Comparison of ENCODE assay signal across 18 mouse cellular contexts in the genomic region with DNA sequence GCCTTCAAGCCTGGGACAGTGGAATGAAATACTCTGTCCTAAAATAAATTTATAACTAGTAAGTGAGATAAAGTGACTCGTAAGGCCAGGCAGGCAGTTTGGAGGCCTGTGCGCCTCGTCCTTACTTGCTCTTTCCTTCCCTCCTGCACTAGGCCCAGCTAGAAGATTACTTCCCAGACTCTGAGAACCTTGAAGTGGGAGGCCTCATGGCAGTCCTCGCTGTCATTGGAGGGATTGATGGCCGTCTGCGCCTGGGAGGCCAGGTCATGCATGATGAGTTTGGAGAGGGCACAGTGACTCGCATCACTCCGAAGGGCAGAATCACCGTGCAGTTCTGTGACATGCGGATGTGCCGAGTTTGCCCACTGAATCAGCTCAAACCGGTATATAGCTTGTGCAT.
DNase-seq lines count a peak whose midpoint lies in the region; ATAC-seq lines count a peak whose summit lies in the region.
"Had no signal": no experiment of that assay in that cellular context is flagged by ENCODE, and none has a peak within 500 bp of the region (broad histone marks: within the 10 kb centered on the region; RNA-seq: fewer than 3 reads in every experiment).

No protein-coding gene starts in this region.

- no peaks in the 10 kb centered on the region for H3K9me3 ChIP-seq in kidney, embryonic 16.5 days (ENCODE audit: low read length)
- H3K9me3 ChIP-seq in hindbrain, embryonic 13.5 days = no peaks in the 10 kb centered on the region
- H3K9me3 ChIP-seq: embryonic facial prominence, embryonic 12.5 days; forebrain, embryonic 15.5 days; heart, embryonic 13.5 days had no signal

- no peak for DNase-seq in kidney, postnatal 14 days
- DNase-seq in adrenal gland, adult 2 months = peak; percentile 73
- DNase-seq in adrenal gland, postnatal 10 days = peak; percentile 32
- DNase-seq in right cerebral cortex, adult 2 months (ENCODE audit: low spot score in 2 of 2) = no peak
- DNase-seq: cerebellum, adult 11-12 months; cerebellum, adult 9-10 months; cerebellum, postnatal 25 days; gastrocnemius, postnatal 36 days; heart, adult 11 months; heart, postnatal 36 days had no signal

- no peak overlapping the region for H3K4me2 ChIP-seq in kidney, embryonic 16.5 days (replicated peaks; ENCODE audit: low read depth, low read length)
- no peak overlapping the region for H3K4me2 ChIP-seq in hindbrain, embryonic 13.5 days
- H3K4me2 ChIP-seq: embryonic facial prominence, embryonic 12.5 days; forebrain, embryonic 15.5 days; heart, embryonic 13.5 days had no signal

- no peaks in the 10 kb centered on the region for H3K27me3 ChIP-seq in kidney, embryonic 16.5 days (ENCODE audit: insufficient read depth, low read length)
- H3K27me3 ChIP-seq in hindbrain, embryonic 13.5 days = no peaks in the 10 kb centered on the region
- H3K27me3 ChIP-seq: embryonic facial prominence, embryonic 12.5 days; forebrain, embryonic 15.5 days; heart, embryonic 13.5 days had no signal

- no peak overlapping the region for H3K9ac ChIP-seq in kidney, embryonic 16.5 days (replicated peaks; ENCODE audit: low read length)
- H3K9ac ChIP-seq in hindbrain, embryonic 13.5 days = no peak overlapping the region
- H3K9ac ChIP-seq: embryonic facial prominence, embryonic 12.5 days; forebrain, embryonic 15.5 days; heart, embryonic 13.5 days had no signal

- no peak overlapping the region for H3K4me3 ChIP-seq in kidney, embryonic 16.5 days (ENCODE audit: low read length)
- no peak overlapping the region for H3K4me3 ChIP-seq in hindbrain, embryonic 13.5 days
- H3K4me3 ChIP-seq: embryonic facial prominence, embryonic 12.5 days; forebrain, embryonic 15.5 days; heart, embryonic 13.5 days had no signal

- 64% methylated on average over 12 of the region's 12 CpGs for WGBS in kidney, embryonic 16.5 days
- 95% methylated on average over 12 of the region's 12 CpGs for WGBS in hindbrain, embryonic 13.5 days

- H3K36me3 ChIP-seq in kidney, embryonic 16.5 days (ENCODE audit: insufficient read depth, low read length) = peaks cover 54% of the 10 kb centered on the region
- H3K36me3 ChIP-seq in hindbrain, embryonic 13.5 days = peaks cover 86% of the 10 kb centered on the region

- no peaks in the 10 kb centered on the region for H3K4me1 ChIP-seq in kidney, embryonic 16.5 days (ENCODE audit: insufficient read depth, low read length)
- no peaks in the 10 kb centered on the region for H3K4me1 ChIP-seq in hindbrain, embryonic 13.5 days (replicated peaks)
- H3K4me1 ChIP-seq: embryonic facial prominence, embryonic 12.5 days; forebrain, embryonic 15.5 days; heart, embryonic 13.5 days had no signal

- H3K27ac ChIP-seq in kidney, embryonic 16.5 days (ENCODE audit: low read length) = no peak overlapping the region
- no peak overlapping the region for H3K27ac ChIP-seq in hindbrain, embryonic 13.5 days
- H3K27ac ChIP-seq: embryonic facial prominence, embryonic 12.5 days; forebrain, embryonic 15.5 days; heart, embryonic 13.5 days had no signal

- ATAC-seq in kidney, embryonic 16.5 days (ENCODE audit: low FRiP score, low TSS enrichment) = peak; percentile 57; the same call in 1 of the 2 replicates
- no peak for ATAC-seq in hindbrain, embryonic 13.5 days (ENCODE audit: low FRiP score)
- ATAC-seq: activated CD4-positive, CD25-positive, alpha-beta regulatory T cell, adult 4 months; forebrain, embryonic 15.5 days; hindbrain, embryonic 16.5 days; inflammation-experienced regulatory T-cells, adult 6 months had no signal

Comparison
In these comparisons a context has a peak if more than half of its experiments do, and no peak if none do; other contexts are left out.
1. DNase-seq: peak in adrenal gland, adult 2 months (single experiment) and adrenal gland, postnatal 10 days (single experiment); none in kidney, postnatal 14 days (single experiment) and right cerebral cortex, adult 2 months (0 of 2).